11 mouse cellular contexts compared by ENCODE assay signal in genomic region chr10:82777886-82778285, GRCm38 (mm10). TPM values are rescaled to one million over a fixed set of nuclear protein-coding genes. Genes with fewer than 3 reads are reported as not detected.
A peak's percentile ranks its signal among the peaks of the same experiment; 100 is the strongest.
DNase-seq lines count a peak whose midpoint lies in the region; ATAC-seq lines count a peak whose summit lies in the region.
"Had no signal": no experiment of that assay in that cellular context is flagged by ENCODE, and none has a peak within 500 bp of the region (broad histone marks: within the 10 kb centered on the region; RNA-seq: fewer than 3 reads in every experiment).

No protein-coding gene starts in this region.

- H3K4me2 ChIP-seq in heart, embryonic 12.5 days: peak overlapping the region; percentile 45
- H3K4me2 ChIP-seq in intestine, embryonic 15.5 days (replicated peaks): 0 out of 2 replicates have a peak overlapping the region, but pooled peaks have one; percentile 9
- peak overlapping the region; percentile 10; the same call in 1 of the 2 replicates for H3K4me2 ChIP-seq in lung, embryonic 15.5 days
- H3K4me2 ChIP-seq: embryonic facial prominence, embryonic 15.5 days had no signal

- H3K9ac ChIP-seq in heart, embryonic 12.5 days: no peak overlapping the region
- no peak overlapping the region for H3K9ac ChIP-seq in intestine, embryonic 15.5 days
- H3K9ac ChIP-seq in lung, embryonic 15.5 days: no peak overlapping the region
- H3K9ac ChIP-seq: embryonic facial prominence, embryonic 15.5 days had no signal

- no peak overlapping the region for H3K4me3 ChIP-seq in heart, embryonic 12.5 days
- no peak overlapping the region for H3K4me3 ChIP-seq in intestine, embryonic 15.5 days (replicated peaks)
- H3K4me3 ChIP-seq in lung, embryonic 15.5 days: no peak overlapping the region
- H3K4me3 ChIP-seq: embryonic facial prominence, embryonic 15.5 days; megakaryocyte, embryonic 14.5 days had no signal

- H3K4me1 ChIP-seq in heart, embryonic 12.5 days (replicated peaks): peaks cover 12% of the 10 kb centered on the region
- no peaks in the 10 kb centered on the region for H3K4me1 ChIP-seq in intestine, embryonic 15.5 days (replicated peaks)
- H3K4me1 ChIP-seq in lung, embryonic 15.5 days: no peaks in the 10 kb centered on the region

- H3K36me3 ChIP-seq in heart, embryonic 12.5 days: no peaks in the 10 kb centered on the region
- no peaks in the 10 kb centered on the region for H3K36me3 ChIP-seq in intestine, embryonic 15.5 days
- no peaks in the 10 kb centered on the region for H3K36me3 ChIP-seq in lung, embryonic 15.5 days
- H3K36me3 ChIP-seq: embryonic facial prominence, embryonic 15.5 days had no signal

- H3K9me3 ChIP-seq in heart, embryonic 12.5 days (replicated peaks): peaks cover 4% of the 10 kb centered on the region; the same call in 1 of the 2 replicates
- no peaks in the 10 kb centered on the region for H3K9me3 ChIP-seq in intestine, embryonic 15.5 days
- no peaks in the 10 kb centered on the region for H3K9me3 ChIP-seq in lung, embryonic 15.5 days
- H3K9me3 ChIP-seq: embryonic facial prominence, embryonic 15.5 days had no signal

- WGBS in heart, embryonic 12.5 days: 33% methylated on average over 13 of the region's 13 CpGs
- WGBS in intestine, embryonic 15.5 days: 27% methylated on average over 13 of the region's 13 CpGs
- 26% methylated on average over 13 of the region's 13 CpGs for WGBS in lung, embryonic 15.5 days

- no peak; the same call in 1 of the 2 replicates for ATAC-seq in heart, embryonic 12.5 days (ENCODE audit: insufficient number of reproducible peaks, low FRiP score)
- peak; percentile 39; the same call in 1 of the 2 replicates for ATAC-seq in intestine, embryonic 15.5 days
- no peak for ATAC-seq in lung, embryonic 15.5 days (ENCODE audit: borderline replicate concordance, extremely low read depth, low FRiP score, low TSS enrichment)
- ATAC-seq in erythroid progenitor cell, adult 5-6 weeks (replicated peaks; ENCODE audit: low FRiP score, poor library complexity, severe bottlenecking): no peak
- ATAC-seq: Patski had no signal

- H3K27ac ChIP-seq in heart, embryonic 12.5 days (ENCODE audit: poor library complexity, severe bottlenecking): no peak overlapping the region
- 0 out of 2 replicates have a peak overlapping the region, but pooled peaks have one; percentile 17 for H3K27ac ChIP-seq in intestine, embryonic 15.5 days
- no peak overlapping the region for H3K27ac ChIP-seq in lung, embryonic 15.5 days
- H3K27ac ChIP-seq: embryonic facial prominence, embryonic 15.5 days had no signal

- no peak for DNase-seq in heart, postnatal 10 days
- DNase-seq in R1 (ENCODE audit: low read depth, low spot score): peak; percentile 80
- DNase-seq in spleen, adult 18-20 months: no peak
- DNase-seq in left cerebral cortex, adult 9 months (ENCODE audit: low spot score in 2 of 2): no peak

- 0 out of 2 replicates have a peak, but pooled peaks cover 3% of the 10 kb centered on the region for H3K27me3 ChIP-seq in heart, embryonic 12.5 days (replicated peaks)
- no peaks in the 10 kb centered on the region for H3K27me3 ChIP-seq in intestine, embryonic 15.5 days (replicated peaks)
- no peaks in the 10 kb centered on the region for H3K27me3 ChIP-seq in lung, embryonic 15.5 days
- H3K27me3 ChIP-seq: embryonic facial prominence, embryonic 15.5 days; Patski had no signal

- intact Hi-C loops in heart, postnatal 10 days (cut with DNase I): no loop called here

RNA-seq across cellular contexts. Expression of gene Nfyb, which starts 13.9 kb away (rescaled TPM):
- 28.1 and 29.3 TPM in 2 replicates for polyA plus RNA-seq in heart, embryonic 12.5 days (2016; fragmentation: Nextera tagmentation; extraction: Ambion mirVana)
- 10 to 100 TPM; 18.4 to 19.9 TPM for total RNA-seq in heart, postnatal 10 days (2021)
- polyA plus RNA-seq in intestine, embryonic 15.5 days (2015; fragmentation: Nextera tagmentation; extraction: Ambion mirVana): 37.9 and 42.7 TPM in 2 replicates
- 47.6 and 50.1 TPM in 2 replicates for polyA plus RNA-seq in lung, embryonic 15.5 days (2015; fragmentation: Nextera tagmentation; extraction: Ambion mirVana)
- total RNA-seq in erythroid progenitor cell, adult 5-6 weeks (2015; ENCODE audit: low replicate concordance): 36.0 and 65.0 TPM in 2 replicates
- 81.4 and 122 TPM in 2 replicates for total RNA-seq in erythroid progenitor cell, adult 5-6 weeks (2017; ENCODE audit: low replicate concordance)

RNA-seq across cellular contexts. Expression of gene Txnrd1, which starts 55.9 kb away (rescaled TPM):
- 90.9 and 92.6 TPM in 2 replicates for polyA plus RNA-seq in heart, embryonic 12.5 days (2016; fragmentation: Nextera tagmentation; extraction: Ambion mirVana)
- total RNA-seq in heart, postnatal 10 days (2021): 10 to 100 TPM; 51.2 TPM
- polyA plus RNA-seq in intestine, embryonic 15.5 days (2015; fragmentation: Nextera tagmentation; extraction: Ambion mirVana): 106 and 115 TPM in 2 replicates
- 118 and 123 TPM in 2 replicates for polyA plus RNA-seq in lung, embryonic 15.5 days (2015; fragmentation: Nextera tagmentation; extraction: Ambion mirVana)
- 26.7 and 38.1 TPM in 2 replicates for total RNA-seq in erythroid progenitor cell, adult 5-6 weeks (2015; ENCODE audit: low replicate concordance)
- 38.2 and 56.8 TPM in 2 replicates for total RNA-seq in erythroid progenitor cell, adult 5-6 weeks (2017; ENCODE audit: low replicate concordance)
